Mouse (Mus musculus) heart, adult 9 months (tissue): ENCODE measurements around the gene Ggt1.

ENCODE experiments used
- DNase-seq, 2 experiments: peaks; one replicate each; pipeline ENCODE4 v3.0.0; 2022; ENCODE audit warnings: low spot score in 2 of 2

The Ggt1 gene

DNA sequence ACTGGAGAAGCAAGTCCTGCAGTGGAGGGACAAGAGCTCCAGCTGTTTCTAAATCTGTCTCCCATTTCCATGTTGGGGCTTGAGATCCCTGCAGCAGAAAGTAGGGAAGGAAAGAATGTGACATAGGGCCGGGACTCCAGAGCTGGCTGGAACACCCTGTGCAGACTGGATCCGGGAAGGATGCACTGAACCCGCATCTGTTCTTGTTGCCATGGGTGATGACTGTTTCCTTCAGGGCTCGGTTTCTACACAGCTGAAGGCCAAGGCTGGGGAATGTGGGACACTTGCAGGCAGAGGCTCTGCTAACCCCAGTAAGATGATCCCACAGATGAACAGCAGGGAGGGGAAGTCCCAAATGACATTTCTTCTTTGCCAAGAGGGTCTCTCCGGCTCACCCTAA lies 71.2 kb downstream of the Ggt1 start:
- DNase-seq: peak; percentile 81 to 89

- peak in 1 of 2 experiments; percentile 51 for DNase-seq
Measured at GRCm38 (mm10) chr10:75633048-75633447, 71.6 kb downstream of the Ggt1 start.

DNA sequence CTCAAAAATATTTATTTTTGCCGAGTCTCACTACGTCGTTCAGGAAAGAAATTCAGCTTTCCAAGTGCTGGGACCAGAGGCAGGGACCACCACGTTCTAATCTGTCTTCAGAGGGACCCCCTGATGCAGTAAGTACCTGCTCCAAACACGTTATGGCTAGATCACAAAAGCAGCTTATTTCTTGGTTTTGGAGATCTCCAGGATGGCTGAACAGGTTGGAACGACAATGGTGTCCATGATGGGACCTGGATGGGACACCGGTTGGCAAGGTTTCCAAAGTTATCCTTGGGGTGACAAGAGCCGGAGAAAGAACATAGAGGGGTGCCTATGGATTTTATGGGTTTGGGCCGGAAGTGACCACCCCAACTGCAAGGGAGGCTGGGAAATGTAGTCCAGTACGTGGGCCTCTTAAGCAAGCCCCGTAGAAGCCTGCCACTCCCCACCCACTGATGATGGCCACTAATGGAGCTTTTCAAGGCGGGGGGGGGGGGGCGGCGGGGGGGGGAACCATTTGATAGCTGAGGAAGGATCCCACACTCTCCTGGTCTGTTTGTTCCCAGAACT lies 72.3 kb downstream of the Ggt1 start:
- DNase-seq: no peak

GRCm38 (mm10) chr10:75634610-75635009 lies 73.2 kb downstream of the Ggt1 start:
- no peak for DNase-seq

- DNase-seq: no peak
Measured at GRCm38 (mm10) chr10:75635019-75635692, 73.8 kb downstream of the Ggt1 start.

DNA sequence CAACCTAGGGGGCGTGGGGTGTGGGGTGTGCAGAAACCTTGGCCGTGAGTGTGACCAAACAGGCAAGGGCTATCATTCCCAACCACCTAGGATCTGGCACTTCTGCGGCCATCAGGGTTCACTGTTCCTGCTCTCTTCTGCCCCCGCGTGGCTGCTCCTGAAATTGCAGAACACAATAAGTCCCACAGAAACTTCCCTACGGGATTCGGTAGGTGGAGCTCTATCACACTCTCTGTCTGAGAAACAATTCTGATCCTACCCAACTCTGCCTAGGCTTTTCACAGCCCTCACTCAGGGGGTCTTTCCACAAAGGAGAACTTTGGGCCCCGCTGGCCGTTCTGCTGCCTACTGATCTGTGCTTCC lies 74.3 kb downstream of the Ggt1 start:
- DNase-seq: peak; percentile 70 to 91
